18 mouse cellular contexts compared by ENCODE assay signal in the genomic region with DNA sequence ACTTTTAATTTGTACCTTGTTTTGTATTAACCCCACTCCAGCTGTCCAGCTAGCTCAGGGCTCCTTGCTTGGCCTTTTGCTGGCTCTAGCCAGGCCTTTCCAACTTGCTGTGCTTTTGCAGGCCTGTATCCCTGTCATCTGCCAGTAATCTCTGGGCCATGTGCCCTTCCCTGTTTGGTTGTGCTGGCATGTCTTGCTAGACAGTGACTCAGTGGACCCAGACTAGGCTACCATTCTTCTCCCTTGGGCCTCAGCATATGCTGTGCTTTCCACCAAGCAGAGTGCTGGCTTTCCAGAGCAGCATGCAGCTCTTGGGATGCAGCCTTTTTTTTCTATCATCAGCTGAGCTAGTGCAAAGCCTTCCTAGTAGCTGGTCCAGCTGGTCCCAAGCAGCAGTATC. TPM values are rescaled to one million over a fixed set of nuclear protein-coding genes. Genes with fewer than 3 reads are reported as not detected.
A peak's percentile ranks its signal among the peaks of the same experiment; 100 is the strongest.
DNase-seq lines count a peak whose midpoint lies in the region; ATAC-seq lines count a peak whose summit lies in the region.
"Had no signal": no experiment of that assay in that cellular context is flagged by ENCODE, and none has a peak within 500 bp of the region (broad histone marks: within the 10 kb centered on the region; RNA-seq: fewer than 3 reads in every experiment).

No protein-coding gene starts in this region.

- H3K4me3 ChIP-seq in heart, embryonic 12.5 days: no peak overlapping the region
- H3K4me3 ChIP-seq: forebrain, embryonic 12.5 days; limb, embryonic 15.5 days; midbrain, embryonic 13.5 days; neural tube, embryonic 12.5 days had no signal

- peaks cover 13% of the 10 kb centered on the region for H3K36me3 ChIP-seq in heart, embryonic 12.5 days
- H3K36me3 ChIP-seq: neural tube, embryonic 12.5 days had no signal

- peak; percentile 11 to 19 for DNase-seq in cerebellum, adult 18-20 months
- DNase-seq in cerebellum, adult 11 months: no peak
- peak; percentile 96 for DNase-seq in heart, adult 11 months
- DNase-seq in layer of hippocampus, postnatal 36 days: peak; percentile 6 to 8
- DNase-seq in layer of hippocampus, adult 11-12 months (ENCODE audit: low spot score): no peak
- no peak for DNase-seq in right cerebral cortex, postnatal 25 days
- DNase-seq in liver: no peak
- DNase-seq: adrenal gland, postnatal 14 days; kidney, adult 9 months; kidney, postnatal 25 days; lung, postnatal 10 days; thymus, postnatal 14 days had no signal

- peaks cover 13% of the 10 kb centered on the region for H3K4me1 ChIP-seq in heart, embryonic 12.5 days (replicated peaks)
- H3K4me1 ChIP-seq: forebrain, embryonic 12.5 days; limb, embryonic 15.5 days; midbrain, embryonic 13.5 days; neural tube, embryonic 12.5 days had no signal

- no peak overlapping the region for H3K27ac ChIP-seq in heart, embryonic 12.5 days (ENCODE audit: poor library complexity, severe bottlenecking)
- H3K27ac ChIP-seq: forebrain, embryonic 12.5 days; hindbrain, embryonic 14.5 days; limb, embryonic 15.5 days; midbrain, embryonic 13.5 days; neural tube, embryonic 12.5 days had no signal

- H3K9me3 ChIP-seq in heart, embryonic 12.5 days (replicated peaks): peaks cover 5% of the 10 kb centered on the region
- H3K9me3 ChIP-seq: forebrain, embryonic 12.5 days; midbrain, embryonic 13.5 days; neural tube, embryonic 12.5 days had no signal

- H3K9ac ChIP-seq in heart, embryonic 12.5 days: no peak overlapping the region
- H3K9ac ChIP-seq: forebrain, embryonic 12.5 days; hindbrain, embryonic 14.5 days; limb, embryonic 15.5 days; midbrain, embryonic 13.5 days; neural tube, embryonic 12.5 days had no signal

- no peaks in the 10 kb centered on the region for H3K27me3 ChIP-seq in heart, embryonic 12.5 days (replicated peaks)
- H3K27me3 ChIP-seq: forebrain, embryonic 12.5 days; limb, embryonic 15.5 days; midbrain, embryonic 13.5 days; neural tube, embryonic 12.5 days had no signal

- ATAC-seq in heart, embryonic 12.5 days (ENCODE audit: insufficient number of reproducible peaks, low FRiP score): no peak
- ATAC-seq: midbrain, embryonic 13.5 days had no signal

- no peak overlapping the region for H3K4me2 ChIP-seq in heart, embryonic 12.5 days
- H3K4me2 ChIP-seq: forebrain, embryonic 12.5 days; hindbrain, embryonic 14.5 days; limb, embryonic 15.5 days; midbrain, embryonic 13.5 days; neural tube, embryonic 12.5 days had no signal

RNA-seq across cellular contexts. Expression of gene Frg2f1, which starts 23.8 kb away (rescaled TPM):
- 4.5 and 5.1 TPM in 2 replicates for polyA plus RNA-seq in heart, embryonic 12.5 days (2016; fragmentation: Nextera tagmentation; extraction: Ambion mirVana)
- total RNA-seq in layer of hippocampus, postnatal 36 days (2021): 10 to 100 TPM; 26.2 to 31.1 TPM

RNA-seq across cellular contexts. Expression of gene Foxj3, which starts 26.3 kb away (rescaled TPM):
- 28.4 and 29.9 TPM in 2 replicates for polyA plus RNA-seq in heart, embryonic 12.5 days (2016; fragmentation: Nextera tagmentation; extraction: Ambion mirVana)
- total RNA-seq in layer of hippocampus, postnatal 36 days (2021): 10 to 100 TPM; 63.6 to 72.9 TPM

Comparison
In these comparisons a context has a peak if more than half of its experiments do, and no peak if none do; other contexts are left out.
1. DNase-seq: peak in cerebellum, adult 18-20 months (2 of 2), heart, adult 11 months (single experiment) and layer of hippocampus, postnatal 36 days (2 of 2); none in cerebellum, adult 11 months (single experiment), layer of hippocampus, adult 11-12 months (single experiment), right cerebral cortex, postnatal 25 days (single experiment) and liver (single experiment).